Mouse (Mus musculus) mesoderm, embryonic 11.5 days (tissue): ENCODE data around the gene Tnnc1.

Experiments used
- DNase-seq: peaks from one replicate; pipeline ENCODE4 v3.0.0-alpha.2; 2012; ENCODE audit warnings: low read depth, low spot score

The Tnnc1 gene

GRCm38 (mm10) chr14:31183541-31183940 lies 24.6 kb upstream of the Tnnc1 start:
- DNase-seq: no peak

GRCm38 (mm10) chr14:31184195-31184594 lies 23.9 kb upstream of the Tnnc1 start:
- no peak for DNase-seq

GRCm38 (mm10) chr14:31186656-31187055 lies 21.5 kb upstream of the Tnnc1 start:
- DNase-seq: no peak

- DNase-seq: no peak
Observed at GRCm38 (mm10) chr14:31188771-31189181, 19.3 kb upstream of the Tnnc1 start.

- no peak for DNase-seq
Observed at GRCm38 (mm10) chr14:31189348-31189747, 18.8 kb upstream of the Tnnc1 start.

- DNase-seq: no peak
Observed at GRCm38 (mm10) chr14:31191936-31192335, 16.2 kb upstream of the Tnnc1 start.

- DNase-seq: no peak
Observed at GRCm38 (mm10) chr14:31193791-31194190, 14.3 kb upstream of the Tnnc1 start.

- no peak for DNase-seq
Observed at GRCm38 (mm10) chr14:31194441-31194840, 13.7 kb upstream of the Tnnc1 start.

GRCm38 (mm10) chr14:31194891-31195513 lies 13.1 kb upstream of the Tnnc1 start:
- DNase-seq: no peak

GRCm38 (mm10) chr14:31195521-31195920 lies 12.6 kb upstream of the Tnnc1 start:
- DNase-seq: no peak

- DNase-seq: peak; percentile 31
Observed at GRCm38 (mm10) chr14:31195968-31196367, 12.1 kb upstream of the Tnnc1 start.

- no peak for DNase-seq
Observed at GRCm38 (mm10) chr14:31197547-31198516, 10.3 kb upstream of the Tnnc1 start.

GRCm38 (mm10) chr14:31199599-31199998 lies 8.5 kb upstream of the Tnnc1 start:
- DNase-seq: no peak

GRCm38 (mm10) chr14:31200038-31200437 lies 8.1 kb upstream of the Tnnc1 start:
- DNase-seq: no peak

GRCm38 (mm10) chr14:31204844-31205243 lies 3.3 kb upstream of the Tnnc1 start:
- DNase-seq: no peak

GRCm38 (mm10) chr14:31205244-31205561 lies 2.9 kb upstream of the Tnnc1 start:
- DNase-seq: no peak

GRCm38 (mm10) chr14:31205562-31206467 lies 2.3 kb upstream of the Tnnc1 start:
- peak; percentile 55 for DNase-seq

- DNase-seq: peak; percentile 92
Observed at GRCm38 (mm10) chr14:31206472-31206981, 1.6 kb upstream of the Tnnc1 start.

- no peak for DNase-seq
Observed at GRCm38 (mm10) chr14:31207070-31207830, 862 bp upstream of the Tnnc1 start.

GRCm38 (mm10) chr14:31209133-31209557 lies 1.0 kb downstream of the Tnnc1 start:
- no peak for DNase-seq

- DNase-seq: no peak
Observed at GRCm38 (mm10) chr14:31211854-31212253, 3.7 kb downstream of the Tnnc1 start.
